Mouse (Mus musculus) testis, adult 2 months (tissue): ENCODE measurements around the gene Ablim1.

Source experiments
- CTCF ChIP-seq: fragments of 200-500 bp; IDR thresholded peaks from 2 replicates; pipeline ENCODE4 v1.5.1; 2012; ENCODE audit warnings: low read depth, mild to moderate bottlenecking, inconsistent platforms, low read length, moderate library complexity; ENCODE audit not compliant: control insufficient read depth, insufficient read depth, insufficient replicate concordance
- POLR2A ChIP-seq: fragments of 200-500 bp; IDR thresholded peaks from 2 replicates; pipeline ENCODE4 v1.6.1; 2012; ENCODE audit warnings: low read depth, mild to moderate bottlenecking, inconsistent platforms, low read length, moderate library complexity; ENCODE audit not compliant: control insufficient read depth

DNA sequence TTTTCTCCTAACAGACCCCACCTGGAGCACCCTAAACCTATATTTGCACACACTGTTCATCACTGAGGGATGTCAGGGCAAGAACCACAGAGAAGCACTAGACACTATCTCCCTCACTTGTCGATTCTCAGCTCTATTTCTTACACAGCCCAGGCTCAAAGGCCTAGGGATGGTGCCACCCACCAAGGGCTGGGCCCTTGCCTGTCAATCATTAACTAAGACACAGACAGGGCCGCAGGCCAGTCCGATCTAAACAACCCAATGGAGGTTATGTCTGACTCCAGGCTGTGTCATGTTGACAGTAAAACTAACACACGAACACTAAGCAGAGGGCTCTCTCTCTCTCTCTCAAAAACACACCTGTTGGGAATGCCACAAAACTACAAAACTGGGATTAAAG is 316.4 kb downstream of the Ablim1 start:
- no peak for TF ChIP-seq CTCF
- no peak for TF ChIP-seq POLR2A
